Mouse (Mus musculus) liver, embryonic 14.5 days (tissue): ENCODE results near the gene Helt.

Experiments used
- CTCF ChIP-seq: IDR thresholded peaks from 2 replicates; pipeline ENCODE4 v1.5.1; 2016; ENCODE audit warnings: antibody characterized with exemption, low read depth, control low read depth
- EP300 ChIP-seq: IDR thresholded peaks from 2 replicates; pipeline ENCODE4 v1.6.1; 2016; ENCODE audit warnings: antibody characterized with exemption, low read depth

GRCm38 (mm10) chr8:46251561-46251960 is 42.9 kb downstream of the Helt start:
- TF ChIP-seq CTCF, result no peak
- no peak for TF ChIP-seq EP300
